Mouse (Mus musculus): ENCODE data around the gene Myo1e.

DNA sequence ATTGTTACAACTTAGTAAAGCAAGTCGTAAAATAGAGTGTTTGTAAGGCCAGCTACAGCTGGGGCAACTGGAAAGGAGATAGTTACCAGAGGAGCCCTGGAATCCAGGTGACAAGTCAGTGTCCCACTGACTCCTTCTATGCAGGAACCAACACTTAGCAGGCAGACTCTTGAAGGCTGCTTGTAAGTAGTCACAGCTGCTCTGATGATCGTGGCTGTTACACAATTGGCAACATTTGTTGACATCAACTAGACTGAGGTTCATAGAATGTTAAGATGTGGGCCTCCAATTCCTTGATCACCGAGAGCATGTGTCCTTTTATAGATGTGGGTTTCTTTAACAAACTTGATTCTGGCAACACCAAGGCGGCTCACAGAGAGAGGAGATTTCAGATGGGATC lies 108.0 kb downstream of the Myo1e start:
- TF ChIP-seq CTCF (IDR thresholded peaks at IDR 0.05) (no peak), EP300 (IDR thresholded peaks at IDR 0.05; ENCODE audit: insufficient read depth, low read depth, low read length) (no peak), POLR2A (IDR thresholded peaks at IDR 0.05; ENCODE audit: insufficient read depth, low read depth, low read length) (no peak)
